Mouse (Mus musculus): ENCODE results near the gene Stt3b. TPM values are rescaled to one million over a fixed set of nuclear protein-coding genes. Genes with fewer than 3 reads are reported as not detected.

Stt3b gene
- polyA plus RNA-seq, 1 experiment, result 1.9 TPM

- TF ChIP-seq GATA1 (IDR thresholded peaks at IDR 0.05; ENCODE audit: low read length) (no peak), TAL1 (IDR thresholded peaks at IDR 0.05; ENCODE audit: low read length) (no peak)
- Histone ChIP-seq H3K36me3 (ENCODE audit: control insufficient read depth) (no peaks in the 10 kb centered on the region), H3K27me3 (ENCODE audit: control insufficient read depth) (no peaks in the 10 kb centered on the region), H3K4me1 (ENCODE audit: control insufficient read depth) (no peaks in the 10 kb centered on the region), H3K4me3 (replicated peaks) (no peak overlapping the region), H3K9me3 (ENCODE audit: control insufficient read depth, low read length) (no peaks in the 10 kb centered on the region)
Measured at GRCm38 (mm10) chr9:115341576-115341975, 31.4 kb upstream of the Stt3b start.

DNA sequence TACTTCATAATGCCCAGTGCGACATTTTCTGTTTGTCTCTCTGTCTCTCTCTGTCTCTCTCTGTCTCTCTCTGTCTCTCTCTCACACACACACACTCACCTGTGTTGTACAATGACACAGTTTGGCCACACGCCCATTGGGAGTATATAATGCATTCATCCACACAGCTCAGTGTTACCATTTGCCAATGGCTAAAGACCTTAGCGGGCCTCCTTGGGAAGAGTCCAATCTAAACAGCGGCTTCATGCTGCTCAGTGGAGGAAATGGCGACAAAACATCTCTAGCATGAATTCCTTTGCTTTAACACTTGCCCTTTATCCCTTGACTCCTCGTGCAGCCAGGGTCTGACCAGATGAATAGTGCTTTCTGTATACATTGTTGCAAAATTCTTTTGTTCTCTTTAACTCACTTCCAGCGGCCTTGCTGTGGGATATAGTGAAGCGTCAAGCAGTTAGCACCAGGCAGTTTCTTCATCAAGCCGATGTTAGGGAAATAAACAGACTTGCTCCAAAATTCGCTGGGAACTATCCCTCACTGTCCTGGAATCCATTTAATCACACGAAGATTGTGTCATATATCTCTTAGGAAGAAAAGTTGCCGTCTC lies 30.1 kb upstream of the Stt3b start:
- H3K36me3 ChIP-seq (ENCODE audit: control insufficient read depth), result no peaks in the 10 kb centered on the region
- H3K4me1 ChIP-seq (ENCODE audit: control insufficient read depth), result no peaks in the 10 kb centered on the region
- H3K27me3 ChIP-seq (ENCODE audit: control insufficient read depth), result no peaks in the 10 kb centered on the region
- H3K9me3 ChIP-seq (ENCODE audit: control insufficient read depth, low read length), result no peaks in the 10 kb centered on the region
- H3K4me3 ChIP-seq (replicated peaks), result no peak overlapping the region
- TF ChIP-seq GATA1 (IDR thresholded peaks at IDR 0.05; ENCODE audit: low read length) (no peak), TAL1 (IDR thresholded peaks at IDR 0.05; ENCODE audit: low read length) (no peak)

DNA sequence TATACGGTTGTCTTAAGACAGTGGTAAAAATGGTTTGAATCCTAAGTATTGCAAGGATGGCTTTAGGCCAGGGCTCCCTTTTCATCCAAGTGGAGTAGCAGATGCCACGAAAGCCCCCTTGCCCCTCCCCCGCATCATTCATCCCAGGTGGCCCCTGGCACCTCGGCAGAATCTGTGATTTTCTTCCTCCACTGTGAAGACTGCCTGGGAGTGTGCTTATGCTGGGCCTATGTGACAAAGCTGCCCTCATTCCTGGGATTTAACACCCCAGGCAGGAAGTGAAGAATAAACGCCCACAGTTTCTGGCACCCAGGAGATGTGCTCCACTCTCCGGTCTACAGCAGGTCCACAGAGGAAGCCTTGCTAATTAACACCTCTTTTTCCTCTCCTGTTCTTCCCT lies 28.6 kb upstream of the Stt3b start:
- no peak overlapping the region for H3K4me3 ChIP-seq (replicated peaks)
- no peaks in the 10 kb centered on the region for H3K36me3 ChIP-seq (ENCODE audit: control insufficient read depth)
- H3K9me3 ChIP-seq (ENCODE audit: control insufficient read depth, low read length), result no peaks in the 10 kb centered on the region
- H3K27me3 ChIP-seq (ENCODE audit: control insufficient read depth), result no peaks in the 10 kb centered on the region
- TF ChIP-seq GATA1 (IDR thresholded peaks at IDR 0.05; ENCODE audit: low read length) (no peak), TAL1 (IDR thresholded peaks at IDR 0.05; ENCODE audit: low read length) (no peak)
- no peaks in the 10 kb centered on the region for H3K4me1 ChIP-seq (ENCODE audit: control insufficient read depth)

GRCm38 (mm10) chr9:115333016-115333415 lies 22.8 kb upstream of the Stt3b start:
- Histone ChIP-seq H3K9me3 (ENCODE audit: control insufficient read depth, low read length) (no peaks in the 10 kb centered on the region), H3K27me3 (ENCODE audit: control insufficient read depth) (no peaks in the 10 kb centered on the region), H3K4me3 (replicated peaks) (no peak overlapping the region), H3K4me1 (ENCODE audit: control insufficient read depth) (no peaks in the 10 kb centered on the region), H3K36me3 (ENCODE audit: control insufficient read depth) (no peaks in the 10 kb centered on the region)
- TF ChIP-seq GATA1 (IDR thresholded peaks at IDR 0.05; ENCODE audit: low read length) (no peak), TAL1 (IDR thresholded peaks at IDR 0.05; ENCODE audit: low read length) (no peak)

GRCm38 (mm10) chr9:115332339-115332738 lies 22.1 kb upstream of the Stt3b start:
- TF ChIP-seq GATA1 (IDR thresholded peaks at IDR 0.05; ENCODE audit: low read length) (no peak), TAL1 (IDR thresholded peaks at IDR 0.05; ENCODE audit: low read length) (no peak)

GRCm38 (mm10) chr9:115330861-115331476 lies 20.7 kb upstream of the Stt3b start:
- no peaks in the 10 kb centered on the region for H3K9me3 ChIP-seq (ENCODE audit: control insufficient read depth, low read length)
- no peaks in the 10 kb centered on the region for H3K27me3 ChIP-seq (ENCODE audit: control insufficient read depth)
- TF ChIP-seq TAL1 (IDR thresholded peaks at IDR 0.05; ENCODE audit: low read length) (no peak), GATA1 (IDR thresholded peaks at IDR 0.05; ENCODE audit: low read length) (no peak)
- no peaks in the 10 kb centered on the region for H3K36me3 ChIP-seq (ENCODE audit: control insufficient read depth)
- no peaks in the 10 kb centered on the region for H3K4me1 ChIP-seq (ENCODE audit: control insufficient read depth)
- H3K4me3 ChIP-seq (replicated peaks), result no peak overlapping the region

More at GRCm38 (mm10) chr9:115332339-115332738, 22.1 kb upstream of the Stt3b start:
- Histone ChIP-seq H3K36me3 (ENCODE audit: control insufficient read depth) (no peaks in the 10 kb centered on the region), H3K27me3 (ENCODE audit: control insufficient read depth) (no peaks in the 10 kb centered on the region), H3K9me3 (ENCODE audit: control insufficient read depth, low read length) (no peaks in the 10 kb centered on the region), H3K4me3 (replicated peaks) (no peak overlapping the region), H3K4me1 (ENCODE audit: control insufficient read depth) (no peaks in the 10 kb centered on the region)

DNA sequence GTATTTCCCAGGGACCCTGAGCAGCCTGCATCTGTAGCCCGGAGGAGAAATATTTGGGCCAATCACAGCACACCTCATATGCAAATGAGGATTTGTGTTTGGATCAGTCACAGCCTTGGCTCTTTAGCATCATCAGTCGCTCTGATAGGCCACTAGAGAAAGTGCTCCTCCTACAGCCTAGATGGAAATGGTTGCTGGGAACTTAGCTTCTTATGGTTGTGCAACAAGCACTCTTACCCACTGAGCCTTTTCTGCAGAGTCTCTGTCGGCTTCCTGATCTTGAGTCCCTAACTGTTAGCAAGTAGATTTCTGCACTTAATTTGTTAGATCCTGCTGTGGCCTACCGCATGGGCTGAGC lies 16.3 kb upstream of the Stt3b start:
- Histone ChIP-seq H3K36me3 (ENCODE audit: control insufficient read depth) (no peaks in the 10 kb centered on the region), H3K4me1 (ENCODE audit: control insufficient read depth) (no peaks in the 10 kb centered on the region), H3K27me3 (ENCODE audit: control insufficient read depth) (no peaks in the 10 kb centered on the region), H3K4me3 (replicated peaks) (no peak overlapping the region), H3K9me3 (ENCODE audit: control insufficient read depth, low read length) (no peaks in the 10 kb centered on the region)
- no peak for TF ChIP-seq GATA1 (IDR thresholded peaks at IDR 0.05; ENCODE audit: low read length)
- no peak for TF ChIP-seq TAL1 (IDR thresholded peaks at IDR 0.05; ENCODE audit: low read length)

GRCm38 (mm10) chr9:115325831-115326532 lies 15.8 kb upstream of the Stt3b start:
- Histone ChIP-seq H3K36me3 (ENCODE audit: control insufficient read depth) (no peaks in the 10 kb centered on the region), H3K4me1 (ENCODE audit: control insufficient read depth) (no peaks in the 10 kb centered on the region), H3K27me3 (ENCODE audit: control insufficient read depth) (no peaks in the 10 kb centered on the region), H3K4me3 (replicated peaks) (no peak overlapping the region), H3K9me3 (ENCODE audit: control insufficient read depth, low read length) (no peaks in the 10 kb centered on the region)
- TF ChIP-seq TAL1 (IDR thresholded peaks at IDR 0.05; ENCODE audit: low read length) (no peak), GATA1 (IDR thresholded peaks at IDR 0.05; ENCODE audit: low read length) (no peak)

- Histone ChIP-seq H3K36me3 (ENCODE audit: control insufficient read depth) (no peaks in the 10 kb centered on the region), H3K4me3 (replicated peaks) (no peak overlapping the region), H3K4me1 (ENCODE audit: control insufficient read depth) (no peaks in the 10 kb centered on the region), H3K27me3 (ENCODE audit: control insufficient read depth) (no peaks in the 10 kb centered on the region), H3K9me3 (ENCODE audit: control insufficient read depth, low read length) (no peaks in the 10 kb centered on the region)
- TF ChIP-seq GATA1 (IDR thresholded peaks at IDR 0.05; ENCODE audit: low read length) (no peak), TAL1 (IDR thresholded peaks at IDR 0.05; ENCODE audit: low read length) (no peak)
Measured at GRCm38 (mm10) chr9:115323572-115323971, 13.4 kb upstream of the Stt3b start.

All from erythroblast, embryonic 14.5 days (primary cell).